Mouse (Mus musculus) heart, embryonic 12.5 days (tissue): ENCODE results near the gene Olfr763. TPM values are rescaled to one million over a fixed set of nuclear protein-coding genes. Genes with fewer than 3 reads are reported as not detected.
"Not testable (repeated sequence)": the region's sequence is repeated elsewhere in the genome, so short reads cannot be mapped to it uniquely, and the experiment has no call there.

Source experiments
- ATAC-seq: fragments of 200-750 bp; cut with Nextera tagmentation; 2 replicates; pipeline ENCODE4 v1.8.0; 2017; ENCODE audit warnings: moderate TSS enrichment, moderate library complexity; ENCODE audit not compliant: insufficient number of reproducible peaks, low FRiP score
- H3K27ac ChIP-seq: fragments of 300-500 bp; sonication (generic); 2 replicates; pipeline ENCODE4 v1.5.1; 2016; ENCODE audit warnings: mild to moderate bottlenecking, moderate library complexity; ENCODE audit not compliant: poor library complexity, severe bottlenecking
- H3K27me3 ChIP-seq: fragments of 300-500 bp; sonication (generic); replicated peaks from 2 replicates; pipeline ENCODE4 v1.6.1; 2016; ENCODE audit warnings: mild to moderate bottlenecking, moderate library complexity
- H3K36me3 ChIP-seq: fragments of 300-500 bp; sonication (generic); 2 replicates; pipeline ENCODE4 v1.6.1; 2016; ENCODE audit warnings: mild to moderate bottlenecking, moderate library complexity
- H3K4me1 ChIP-seq: fragments of 300-500 bp; sonication (generic); replicated peaks from 2 replicates; pipeline ENCODE4 v1.6.1; 2016; ENCODE audit warnings: mild to moderate bottlenecking
- H3K4me2 ChIP-seq: fragments of 300-500 bp; sonication (generic); 2 replicates; pipeline ENCODE4 v1.6.1; 2016; ENCODE audit warnings: mild to moderate bottlenecking, moderate library complexity
- H3K4me3 ChIP-seq: fragments of 300-500 bp; sonication (generic); 2 replicates; pipeline ENCODE4 v1.5.1; 2016; ENCODE audit warnings: mild to moderate bottlenecking
- H3K9ac ChIP-seq: fragments of 300-500 bp; sonication (generic); 2 replicates; pipeline ENCODE4 v1.6.1; 2016; ENCODE audit warnings: mild to moderate bottlenecking, moderate library complexity
- H3K9me3 ChIP-seq: fragments of 300-500 bp; sonication (generic); replicated peaks from 2 replicates; pipeline ENCODE4 v1.6.1; 2016; ENCODE audit warnings: mild to moderate bottlenecking, moderate library complexity
- WGBS: fragments of 180-500 bp; shearing (Covaris S2); methylation state at CpG from one replicate; pipeline ENCODE4 v1.1.7; 2016; 5-methylcytosine and 5-hydroxymethylcytosine counted together
- polyA plus RNA-seq: library from polyadenylated mRNA; unstranded; fragments of >200 nt; fragmentation: Nextera tagmentation; extraction: Ambion mirVana; gene quantifications from 2 replicates; pipeline ENCODE4 v1.2.1, GENCODE M21; 2016

Gene Olfr763
- polyA plus RNA-seq, 1 experiment from 2014 or later: not detected

- not testable (repeated sequence) for H3K9ac ChIP-seq, H3K27ac ChIP-seq, H3K27me3 ChIP-seq, H3K36me3 ChIP-seq, ATAC-seq, H3K4me2 ChIP-seq, H3K4me1 ChIP-seq, H3K4me3 ChIP-seq, H3K9me3 ChIP-seq
- WGBS: 60% methylated on average over 7 of the region's 10 CpGs
Observed at GRCm38 (mm10) chr10:128990129-128990850, 20.3 kb upstream of the Olfr763 start.

GRCm38 (mm10) chr10:128990994-128991393 lies 19.6 kb upstream of the Olfr763 start:
- Histone ChIP-seq H3K4me1 (no peaks in the 10 kb centered on the region), H3K27ac (no peak overlapping the region), H3K27me3 (no peaks in the 10 kb centered on the region), H3K9me3 (no peaks in the 10 kb centered on the region), H3K36me3 (no peaks in the 10 kb centered on the region), H3K9ac (no peak overlapping the region), H3K4me3 (no peak overlapping the region), H3K4me2 (no peak overlapping the region)
- no peak for ATAC-seq

- ATAC-seq: no peak
- no peaks in the 10 kb centered on the region for H3K4me1 ChIP-seq
- no peak overlapping the region for H3K9ac ChIP-seq
- no peaks in the 10 kb centered on the region for H3K9me3 ChIP-seq
- 96% methylated on average over 1 of the region's 1 CpGs for WGBS
- no peaks in the 10 kb centered on the region for H3K27me3 ChIP-seq
- H3K36me3 ChIP-seq: no peaks in the 10 kb centered on the region
- no peak overlapping the region for H3K4me3 ChIP-seq
- H3K4me2 ChIP-seq: no peak overlapping the region
- no peak overlapping the region for H3K27ac ChIP-seq
Observed at GRCm38 (mm10) chr10:128995796-128996195, 14.8 kb upstream of the Olfr763 start.

GRCm38 (mm10) chr10:128996523-128997040 lies 14.0 kb upstream of the Olfr763 start:
- H3K4me3 ChIP-seq: no peak overlapping the region
- H3K4me2 ChIP-seq: no peak overlapping the region
- no peak overlapping the region for H3K27ac ChIP-seq
- 70% methylated on average over 4 of the region's 4 CpGs for WGBS
- no peak for ATAC-seq
- H3K9me3 ChIP-seq: no peaks in the 10 kb centered on the region
- no peaks in the 10 kb centered on the region for H3K27me3 ChIP-seq
- H3K4me1 ChIP-seq: no peaks in the 10 kb centered on the region
- H3K9ac ChIP-seq: no peak overlapping the region
- H3K36me3 ChIP-seq: no peaks in the 10 kb centered on the region

- Histone ChIP-seq H3K27ac (no peak overlapping the region), H3K4me2 (no peak overlapping the region), H3K9ac (no peak overlapping the region), H3K4me1 (no peaks in the 10 kb centered on the region), H3K9me3 (peaks cover 9% of the 10 kb centered on the region), H3K4me3 (no peak overlapping the region), H3K36me3 (no peaks in the 10 kb centered on the region), H3K27me3 (no peaks in the 10 kb centered on the region)
- 63% methylated on average over 14 of the region's 14 CpGs for WGBS
- no peak for ATAC-seq
Observed at GRCm38 (mm10) chr10:129004032-129004920, 6.3 kb upstream of the Olfr763 start.

- not testable (repeated sequence) for H3K9ac ChIP-seq, H3K4me1 ChIP-seq, H3K27ac ChIP-seq, H3K4me2 ChIP-seq, H3K9me3 ChIP-seq, ATAC-seq, H3K36me3 ChIP-seq, H3K4me3 ChIP-seq, H3K27me3 ChIP-seq
- WGBS: 51% methylated on average over 2 of the region's 5 CpGs
Observed at GRCm38 (mm10) chr10:129011511-129011910, 920 bp downstream of the Olfr763 start.

GRCm38 (mm10) chr10:129014477-129014876 lies 3.9 kb downstream of the Olfr763 start:
- H3K27ac ChIP-seq: no peak overlapping the region
- ATAC-seq: no peak
- no peaks in the 10 kb centered on the region for H3K27me3 ChIP-seq
- H3K36me3 ChIP-seq: no peaks in the 10 kb centered on the region
- no peak overlapping the region for H3K9ac ChIP-seq
- no peak overlapping the region for H3K4me2 ChIP-seq
- H3K4me3 ChIP-seq: no peak overlapping the region
- H3K9me3 ChIP-seq: no peaks in the 10 kb centered on the region
- H3K4me1 ChIP-seq: no peaks in the 10 kb centered on the region

- Histone ChIP-seq H3K9me3 (peaks cover 5% of the 10 kb centered on the region; the same call in 1 of the 2 replicates), H3K27ac (no peak overlapping the region), H3K27me3 (no peaks in the 10 kb centered on the region), H3K9ac (no peak overlapping the region), H3K4me1 (no peaks in the 10 kb centered on the region), H3K36me3 (no peaks in the 10 kb centered on the region), H3K4me3 (no peak overlapping the region), H3K4me2 (no peak overlapping the region)
- ATAC-seq: no peak
Observed at GRCm38 (mm10) chr10:129023319-129023718, 12.7 kb downstream of the Olfr763 start.

GRCm38 (mm10) chr10:129026018-129026662 lies 15.5 kb downstream of the Olfr763 start:
- ATAC-seq: no peak
- Histone ChIP-seq H3K4me1 (no peaks in the 10 kb centered on the region), H3K27me3 (no peaks in the 10 kb centered on the region), H3K27ac (no peak overlapping the region), H3K4me3 (no peak overlapping the region), H3K9ac (no peak overlapping the region), H3K9me3 (peaks cover 5% of the 10 kb centered on the region; the same call in 1 of the 2 replicates), H3K4me2 (no peak overlapping the region), H3K36me3 (no peaks in the 10 kb centered on the region)
- WGBS: 64% methylated on average over 3 of the region's 3 CpGs

GRCm38 (mm10) chr10:129028343-129028742 lies 17.8 kb downstream of the Olfr763 start:
- Histone ChIP-seq H3K4me3 (no peak overlapping the region), H3K9me3 (no peaks in the 10 kb centered on the region), H3K4me2 (no peak overlapping the region), H3K9ac (no peak overlapping the region), H3K27ac (no peak overlapping the region), H3K36me3 (no peaks in the 10 kb centered on the region), H3K4me1 (no peaks in the 10 kb centered on the region), H3K27me3 (no peaks in the 10 kb centered on the region)
- no peak for ATAC-seq
- 82% methylated on average over 2 of the region's 2 CpGs for WGBS

- WGBS: 76% methylated on average over 3 of the region's 3 CpGs
- H3K4me3 ChIP-seq: no peak within 1 kb of the TSS
- no peak within 1 kb of the TSS for H3K4me2 ChIP-seq
- H3K36me3 ChIP-seq: no peaks in the 10 kb centered on the region
- H3K27me3 ChIP-seq: no peaks in the 10 kb centered on the region
- no peak within 1 kb of the TSS for H3K9ac ChIP-seq
- H3K27ac ChIP-seq: no peak within 1 kb of the TSS
- ATAC-seq: no peak
- H3K9me3 ChIP-seq: no peaks in the 10 kb centered on the region
- H3K4me1 ChIP-seq: no peaks in the 10 kb centered on the region
Observed at GRCm38 (mm10) chr10:129039796-129040195, 29.2 kb downstream of the Olfr763 start, which contains the start of gene Olfr764-ps1. TSS of gene Olfr764-ps1 (minus strand) at chr10:129039896.
